Mouse (Mus musculus) lung, postnatal 0 days (tissue): ENCODE measurements around the gene Oas1c. TPM values are rescaled to one million over a fixed set of nuclear protein-coding genes. Genes with fewer than 3 reads are reported as not detected.

Experiments
- ATAC-seq: fragments of 200-750 bp; cut with Nextera tagmentation; 2 replicates; pipeline ENCODE4 v1.8.0; 2017; ENCODE audit warnings: moderate library complexity
- DNase-seq: peaks from one replicate; pipeline ENCODE4 v3.0.0-alpha.2; 2016; ENCODE audit warnings: low spot score
- H3K27ac ChIP-seq: fragments of 300-500 bp; sonication (generic); 2 replicates; pipeline ENCODE4 v1.5.1; 2014; ENCODE audit warnings: antibody characterized with exemption, mild to moderate bottlenecking, low read length, mixed read lengths
- H3K27me3 ChIP-seq: fragments of 300-500 bp; sonication (generic); replicated peaks from 2 replicates; pipeline ENCODE4 v1.6.1; 2014; ENCODE audit warnings: low read length, mixed read lengths; ENCODE audit not compliant: insufficient read depth
- H3K36me3 ChIP-seq: fragments of 300-500 bp; sonication (generic); 2 replicates; pipeline ENCODE4 v1.6.1; 2014; ENCODE audit warnings: low read length, mixed read lengths; ENCODE audit not compliant: insufficient read depth
- H3K4me1 ChIP-seq: fragments of 300-500 bp; sonication (generic); 2 replicates; pipeline ENCODE4 v1.6.1; 2014; ENCODE audit warnings: antibody characterized with exemption, low read depth, low read length, mixed read lengths; ENCODE audit not compliant: insufficient read depth
- H3K4me2 ChIP-seq: fragments of 300-500 bp; sonication (generic); replicated peaks from 2 replicates; pipeline ENCODE4 v1.6.1; 2014; ENCODE audit warnings: low read depth, mild to moderate bottlenecking, low read length, moderate library complexity, mixed read lengths
- H3K4me3 ChIP-seq: fragments of 300-500 bp; sonication (generic); 2 replicates; pipeline ENCODE4 v1.5.1; 2014; ENCODE audit warnings: low read depth, low read length
- H3K9ac ChIP-seq: fragments of 300-500 bp; sonication (generic); replicated peaks from 2 replicates; pipeline ENCODE4 v1.6.1; 2014; ENCODE audit warnings: low read depth, mild to moderate bottlenecking
- H3K9me3 ChIP-seq: fragments of 300-500 bp; sonication (generic); 2 replicates; pipeline ENCODE4 v1.6.1; 2016; ENCODE audit warnings: low read length, mixed read lengths
- CTCF ChIP-seq: IDR thresholded peaks from 2 replicates; pipeline ENCODE4 v1.5.1; 2016; ENCODE audit warnings: antibody characterized with exemption, mild to moderate bottlenecking
- EP300 ChIP-seq: IDR thresholded peaks from 2 replicates; pipeline ENCODE4 v1.6.1; 2016; ENCODE audit warnings: antibody characterized with exemption, mild to moderate bottlenecking, control low read depth
- WGBS: fragments of 180-500 bp; shearing (Covaris S2); extraction: QIAGEN DNeasy Blood & Tissue Kit; methylation state at CpG from one replicate; pipeline ENCODE4 v1.1.7; 2014; 5-methylcytosine and 5-hydroxymethylcytosine counted together
- polyA plus RNA-seq: library from polyadenylated mRNA; unstranded; fragments of >200 nt; fragmentation: Nextera tagmentation; extraction: Ambion mirVana; gene quantifications from 2 replicates; pipeline ENCODE4 v1.2.1, GENCODE M21; 2015

Oas1c gene
- polyA plus RNA-seq, 1 experiment from 2014 or later, result 1.5 TPM

DNA sequence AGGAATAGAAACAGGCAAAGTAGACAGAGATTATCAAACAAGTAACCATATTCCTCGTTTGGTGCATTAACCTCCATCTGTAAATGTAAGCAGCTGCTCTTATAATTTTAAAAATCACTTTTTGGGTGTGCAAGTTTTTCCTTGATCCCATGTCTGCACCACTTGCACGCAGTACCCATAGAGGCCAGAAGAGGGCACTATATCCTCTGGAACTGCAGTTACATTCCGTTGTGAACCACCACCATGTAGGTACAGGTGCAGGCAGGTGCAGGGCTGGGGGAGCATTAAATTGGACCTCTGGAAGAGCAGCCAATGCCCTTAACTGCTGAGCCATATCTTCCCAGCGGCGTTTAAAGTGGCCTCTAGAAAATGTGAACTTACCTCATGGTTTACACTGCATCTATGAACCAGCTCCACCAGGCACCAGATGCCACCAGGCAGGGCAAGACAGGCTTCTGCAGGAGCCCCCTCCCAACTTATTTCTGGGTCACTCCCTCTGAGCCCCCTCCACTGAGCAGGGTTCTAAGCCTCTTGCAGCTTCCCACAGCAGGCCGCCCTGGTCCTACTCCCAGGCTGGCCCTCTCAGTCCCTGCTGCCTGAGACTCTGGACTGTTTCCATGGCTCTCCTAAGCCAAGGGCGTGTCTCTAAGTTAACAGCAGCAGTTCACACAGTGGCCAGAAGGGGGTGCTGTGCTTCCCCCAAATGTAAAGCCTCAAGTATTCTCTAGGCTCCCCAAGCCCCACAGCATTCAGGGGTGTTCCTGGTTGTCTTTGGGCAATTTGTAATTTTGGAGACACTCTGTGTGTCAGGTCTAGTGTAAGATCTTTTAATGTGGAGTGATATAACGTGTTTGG is 24.6 kb upstream of the Oas1c start:
- no peak overlapping the region for H3K9ac ChIP-seq
- WGBS, result 11% methylated on average over 8 of the region's 8 CpGs
- no peaks in the 10 kb centered on the region for H3K36me3 ChIP-seq
- no peaks in the 10 kb centered on the region for H3K9me3 ChIP-seq
- H3K4me3 ChIP-seq, result no peak overlapping the region
- no peak overlapping the region for H3K27ac ChIP-seq
- ATAC-seq (no peak), DNase-seq (peak; percentile 48)
- no peaks in the 10 kb centered on the region for H3K27me3 ChIP-seq
- TF ChIP-seq EP300 (no peak), CTCF (peak; percentile 74)
- no peaks in the 10 kb centered on the region for H3K4me1 ChIP-seq
- no peak overlapping the region for H3K4me2 ChIP-seq

DNA sequence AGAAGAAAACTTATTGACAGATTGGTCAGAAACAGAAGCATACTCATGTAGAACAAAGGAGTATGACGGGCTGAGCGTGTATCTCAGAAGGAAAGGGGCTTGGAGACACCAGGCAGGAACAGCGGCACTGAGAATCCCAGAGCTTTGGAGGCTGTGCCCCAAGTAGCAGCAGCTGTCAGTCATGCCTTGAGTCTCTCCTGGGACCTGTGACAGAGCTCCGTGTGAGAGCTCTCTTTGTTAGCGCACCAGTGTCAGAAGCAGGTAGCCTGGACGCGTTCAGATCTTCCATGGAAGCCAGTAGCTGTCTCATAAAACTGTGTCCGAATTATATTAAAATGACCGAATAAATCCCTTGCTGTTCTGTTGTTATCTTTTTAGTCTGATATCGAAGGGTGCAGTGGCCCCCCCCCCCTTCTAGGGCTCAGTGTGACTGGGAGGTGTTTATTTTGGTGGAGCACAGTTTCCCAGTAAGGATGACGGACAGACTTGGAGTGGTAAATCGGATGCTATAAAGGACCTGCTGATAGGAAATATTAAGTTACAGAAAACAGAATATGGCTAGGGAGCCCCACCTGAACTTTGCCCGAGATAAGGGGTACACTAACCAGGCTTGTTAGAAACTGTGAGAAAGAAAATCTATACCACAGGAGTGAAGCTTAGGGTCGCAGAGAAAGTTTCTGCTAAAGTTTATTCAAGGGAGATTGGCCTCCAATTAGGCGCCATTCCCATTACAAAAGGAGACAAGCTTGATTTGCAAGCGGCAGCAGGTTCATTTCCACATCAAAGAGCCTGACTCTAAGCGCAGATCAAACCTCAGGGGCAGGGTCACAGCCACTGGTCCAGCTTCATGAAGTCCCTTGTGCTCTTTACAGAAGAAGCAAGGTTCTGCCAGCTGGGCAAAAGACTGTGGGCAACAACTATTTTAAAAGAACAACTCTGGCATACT is 21.3 kb upstream of the Oas1c start:
- WGBS, result 15% methylated on average over 17 of the region's 17 CpGs
- Histone ChIP-seq H3K36me3 (no peaks in the 10 kb centered on the region), H3K27me3 (no peaks in the 10 kb centered on the region), H3K27ac (no peak overlapping the region), H3K4me1 (no peaks in the 10 kb centered on the region), H3K4me2 (no peak overlapping the region), H3K9me3 (no peaks in the 10 kb centered on the region), H3K4me3 (no peak overlapping the region), H3K9ac (no peak overlapping the region)
- no peak for ATAC-seq
- no peak for TF ChIP-seq EP300
- TF ChIP-seq CTCF, result no peak
- DNase-seq, result no peak

DNA sequence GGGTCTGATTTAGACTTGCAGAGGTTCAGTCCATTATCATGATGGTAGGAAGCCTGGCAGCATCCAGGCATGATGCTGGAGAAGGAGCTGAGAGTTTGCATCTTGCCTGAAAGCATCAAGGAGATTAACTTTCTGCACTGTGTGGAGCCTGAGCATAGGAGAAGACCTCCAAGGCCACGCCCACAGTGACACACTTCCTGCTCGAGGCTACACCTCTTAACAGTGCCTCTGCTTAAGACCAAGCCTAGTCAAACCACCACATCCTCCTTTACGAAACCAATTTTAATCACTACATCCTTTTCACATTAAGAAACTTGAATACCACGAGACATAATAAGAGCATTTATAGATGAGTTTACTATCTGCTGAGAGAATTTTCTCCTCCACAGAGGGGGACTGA is 18.7 kb upstream of the Oas1c start:
- no peaks in the 10 kb centered on the region for H3K36me3 ChIP-seq
- H3K9me3 ChIP-seq, result no peaks in the 10 kb centered on the region
- DNase-seq, result no peak
- no peaks in the 10 kb centered on the region for H3K27me3 ChIP-seq
- no peak for TF ChIP-seq EP300
- no peak for TF ChIP-seq CTCF
- no peak for ATAC-seq
- no peaks in the 10 kb centered on the region for H3K4me1 ChIP-seq
- 78% methylated on average over 4 of the region's 4 CpGs for WGBS
- no peak overlapping the region for H3K4me2 ChIP-seq
- H3K9ac ChIP-seq, result no peak overlapping the region
- no peak overlapping the region for H3K27ac ChIP-seq
- H3K4me3 ChIP-seq, result no peak overlapping the region

DNA sequence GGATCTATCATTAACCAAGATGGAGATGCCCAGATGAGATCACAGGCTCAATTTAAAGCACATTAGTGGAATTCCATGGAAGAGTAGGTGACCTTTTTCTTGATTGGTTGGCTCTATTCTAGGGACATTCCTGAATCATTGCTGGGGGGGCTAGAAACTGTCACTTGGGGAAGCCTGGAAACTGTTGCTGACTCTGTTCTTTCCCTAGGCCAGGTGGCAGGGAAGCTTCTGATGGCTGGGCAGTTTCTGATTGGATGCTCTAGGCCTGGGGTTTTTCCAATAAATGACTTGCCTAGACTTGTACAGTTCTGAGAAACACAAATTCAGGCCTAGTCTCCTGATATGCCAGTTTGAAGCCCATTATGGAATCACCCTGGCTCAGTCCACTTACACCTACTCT is 6.7 kb upstream of the Oas1c start:
- no peak for TF ChIP-seq EP300
- no peak for TF ChIP-seq CTCF
- no peak for ATAC-seq
- Histone ChIP-seq H3K4me2 (no peak overlapping the region), H3K36me3 (no peaks in the 10 kb centered on the region; the same call in 1 of the 2 replicates), H3K9me3 (no peaks in the 10 kb centered on the region), H3K4me1 (no peaks in the 10 kb centered on the region), H3K4me3 (no peak overlapping the region), H3K9ac (no peak overlapping the region), H3K27me3 (no peaks in the 10 kb centered on the region), H3K27ac (no peak overlapping the region)
- no peak for DNase-seq

DNA sequence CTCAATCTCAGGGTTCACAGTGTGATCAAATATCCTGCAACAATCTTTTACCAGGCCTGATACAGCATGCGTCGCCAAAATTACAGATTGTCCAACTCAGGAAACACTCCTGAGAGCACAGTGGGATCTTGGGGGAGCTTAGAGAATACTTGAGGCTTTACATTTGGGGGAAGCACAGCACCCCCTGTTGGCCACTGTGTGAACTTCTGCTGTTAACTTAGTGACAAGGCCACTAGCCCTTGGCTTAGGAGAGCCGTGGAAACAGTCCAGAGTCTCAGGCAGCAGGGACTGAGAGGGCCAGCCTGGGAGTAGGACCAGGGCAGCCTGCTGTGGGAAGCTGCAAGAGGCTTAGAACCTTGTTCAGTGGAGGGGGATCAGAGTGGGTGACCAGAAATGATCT is 3.6 kb upstream of the Oas1c start:
- H3K4me1 ChIP-seq, result peaks cover 6% of the 10 kb centered on the region; the same call in 1 of the 2 replicates
- H3K9ac ChIP-seq, result no peak overlapping the region
- H3K36me3 ChIP-seq, result no peaks in the 10 kb centered on the region
- H3K27ac ChIP-seq, result no peak overlapping the region
- no peak overlapping the region for H3K4me2 ChIP-seq
- no peaks in the 10 kb centered on the region for H3K27me3 ChIP-seq
- H3K4me3 ChIP-seq, result no peak overlapping the region
- ATAC-seq, result no peak
- no peaks in the 10 kb centered on the region for H3K9me3 ChIP-seq
- TF ChIP-seq CTCF (peak; percentile 68), EP300 (no peak)
- 47% methylated on average over 3 of the region's 3 CpGs for WGBS
- DNase-seq, result peak; percentile 29

DNA sequence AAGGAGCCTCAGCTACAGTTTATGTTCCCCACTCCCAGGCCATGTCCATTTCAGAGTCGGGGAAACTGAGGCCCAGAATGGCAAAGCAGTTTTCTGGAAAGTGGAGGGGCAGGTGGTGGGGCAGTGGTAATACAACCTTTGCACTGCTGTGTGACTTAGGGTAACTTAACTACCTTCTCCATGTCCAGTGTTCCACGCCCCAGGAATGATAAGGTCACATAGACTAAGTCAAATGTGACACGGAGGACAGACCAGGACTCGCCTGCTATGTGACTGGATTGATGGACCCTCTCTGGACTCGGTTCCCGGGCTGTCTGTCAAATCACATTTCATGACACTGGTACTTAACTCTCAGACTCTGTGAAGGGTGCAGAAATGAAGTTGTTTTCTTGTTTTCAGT is 709 bp upstream of the Oas1c start:
- ATAC-seq (no peak), DNase-seq (no peak)
- peak overlapping the region; percentile 67 for H3K4me2 ChIP-seq
- no peaks in the 10 kb centered on the region for H3K36me3 ChIP-seq
- H3K27ac ChIP-seq, result 0 out of 2 replicates have a peak overlapping the region, but pooled peaks have one; percentile 47
- no peak; the same call in 1 of the 2 replicates for TF ChIP-seq CTCF
- no peak for TF ChIP-seq EP300
- WGBS, result 70% methylated on average over 6 of the region's 6 CpGs
- H3K9ac ChIP-seq, result peak overlapping the region; percentile 60
- H3K27me3 ChIP-seq, result no peaks in the 10 kb centered on the region
- H3K4me3 ChIP-seq, result peak overlapping the region; percentile 59
- no peaks in the 10 kb centered on the region for H3K9me3 ChIP-seq
- peaks cover 6% of the 10 kb centered on the region; the same call in 1 of the 2 replicates for H3K4me1 ChIP-seq
